Comparison of ENCODE assay signal across 28 mouse cellular contexts in genomic region chr12:70449961-70450360, GRCm38 (mm10). TPM values are rescaled to one million over a fixed set of nuclear protein-coding genes. Genes with fewer than 3 reads are reported as not detected.
DNase-seq lines count a peak whose midpoint lies in the region; ATAC-seq lines count a peak whose summit lies in the region.
"Had no signal": no experiment of that assay in that cellular context is flagged by ENCODE, and none has a peak within 500 bp of the region (broad histone marks: within the 10 kb centered on the region; RNA-seq: fewer than 3 reads in every experiment).

No protein-coding gene starts in this region.

- no peak overlapping the region for H3K4me2 ChIP-seq in liver, embryonic 12.5 days
- H3K4me2 ChIP-seq in liver, embryonic 11.5 days, result no peak overlapping the region
- no peak overlapping the region for H3K4me2 ChIP-seq in liver, embryonic 13.5 days
- H3K4me2 ChIP-seq in liver, embryonic 15.5 days, result no peak overlapping the region
- H3K4me2 ChIP-seq: embryonic facial prominence, embryonic 13.5 days; embryonic facial prominence, embryonic 15.5 days; forebrain, embryonic 12.5 days had no signal

- peaks cover 43% of the 10 kb centered on the region for H3K4me1 ChIP-seq in liver, embryonic 12.5 days
- H3K4me1 ChIP-seq in liver, embryonic 11.5 days (replicated peaks; ENCODE audit: control insufficient read depth, insufficient read depth, low read length), result peaks cover 8% of the 10 kb centered on the region
- H3K4me1 ChIP-seq in liver, embryonic 13.5 days (replicated peaks), result peaks cover 46% of the 10 kb centered on the region
- peaks cover 44% of the 10 kb centered on the region for H3K4me1 ChIP-seq in liver, embryonic 15.5 days (replicated peaks)

- H3K27me3 ChIP-seq in liver, embryonic 12.5 days (replicated peaks), result no peaks in the 10 kb centered on the region
- no peaks in the 10 kb centered on the region for H3K27me3 ChIP-seq in liver, embryonic 11.5 days (replicated peaks; ENCODE audit: control insufficient read depth, insufficient read depth, low read length)
- H3K27me3 ChIP-seq in liver, embryonic 13.5 days, result no peaks in the 10 kb centered on the region
- no peaks in the 10 kb centered on the region for H3K27me3 ChIP-seq in liver, embryonic 15.5 days
- H3K27me3 ChIP-seq: CH12.LX; embryonic facial prominence, embryonic 13.5 days; embryonic facial prominence, embryonic 15.5 days; forebrain, embryonic 12.5 days; Patski had no signal

- peak; percentile 63 for DNase-seq in heart, adult 11 months
- no peak for DNase-seq in heart, postnatal 25 days (ENCODE audit: low spot score)
- DNase-seq in liver, embryonic 11.5 days (ENCODE audit: low spot score), result no peak
- DNase-seq in liver, embryonic 13.5 days, result peak; percentile 17
- no peak for DNase-seq in thymus, postnatal 10 days (ENCODE audit: low spot score in 2 of 2)
- DNase-seq: adrenal gland, adult 8-10 months; adrenal gland, postnatal 14 days; adrenal gland, postnatal 36 days; B cell, adult 2 months; cerebellum, adult 11-12 months; cerebellum, adult 2 months; cerebellum, adult 9-10 months; cerebellum, postnatal 10 days; cerebellum, postnatal 25 days had no signal

- intact Hi-C loops in heart, postnatal 25 days (cut with DNase I), result loop anchor here (10.0 kb wide), 1 partner anchor 1085 kb away; no protein-coding TSS in a partner anchor

- H3K9me3 ChIP-seq in liver, embryonic 12.5 days (replicated peaks), result no peaks in the 10 kb centered on the region
- no peaks in the 10 kb centered on the region for H3K9me3 ChIP-seq in liver, embryonic 11.5 days (ENCODE audit: control insufficient read depth, low read length)
- H3K9me3 ChIP-seq in liver, embryonic 13.5 days (replicated peaks), result no peaks in the 10 kb centered on the region
- no peaks in the 10 kb centered on the region for H3K9me3 ChIP-seq in liver, embryonic 15.5 days (replicated peaks)
- H3K9me3 ChIP-seq: embryonic facial prominence, embryonic 13.5 days; embryonic facial prominence, embryonic 15.5 days; forebrain, embryonic 10.5 days; forebrain, embryonic 12.5 days; G1E had no signal

- no peak overlapping the region for H3K4me3 ChIP-seq in liver, embryonic 12.5 days
- H3K4me3 ChIP-seq in liver, embryonic 11.5 days (ENCODE audit: low read depth, low read length), result no peak overlapping the region
- no peak overlapping the region for H3K4me3 ChIP-seq in liver, embryonic 13.5 days (replicated peaks)
- no peak overlapping the region for H3K4me3 ChIP-seq in liver, embryonic 15.5 days (replicated peaks)
- H3K4me3 ChIP-seq: embryonic facial prominence, embryonic 13.5 days; embryonic facial prominence, embryonic 15.5 days; erythroblast, embryonic 14.5 days; forebrain, embryonic 10.5 days; forebrain, embryonic 12.5 days had no signal

- H3K27ac ChIP-seq in liver, embryonic 12.5 days, result peak overlapping the region; percentile 99
- no peak overlapping the region for H3K27ac ChIP-seq in liver, embryonic 11.5 days (ENCODE audit: low read depth, low read length)
- peak overlapping the region; percentile 98 for H3K27ac ChIP-seq in liver, embryonic 13.5 days
- H3K27ac ChIP-seq in liver, embryonic 15.5 days (replicated peaks), result peak overlapping the region; percentile 24
- H3K27ac ChIP-seq: embryonic facial prominence, embryonic 13.5 days; embryonic facial prominence, embryonic 15.5 days; forebrain, embryonic 10.5 days; forebrain, embryonic 12.5 days had no signal

- ATAC-seq in liver, embryonic 12.5 days, result no peak
- ATAC-seq in liver, embryonic 11.5 days (replicated peaks; ENCODE audit: low FRiP score), result no peak
- no peak for ATAC-seq in liver, embryonic 13.5 days (ENCODE audit: low read depth)
- no peak for ATAC-seq in liver, embryonic 15.5 days (ENCODE audit: insufficient read depth)
- ATAC-seq in megakaryocyte progenitor cell, adult 5-6 weeks (replicated peaks; ENCODE audit: poor library complexity), result no peak
- ATAC-seq: activated CD4-positive, CD25-positive, alpha-beta regulatory T cell, adult 4 months; CD4-positive, CD25-positive, alpha-beta regulatory T cell, adult 4 months; forebrain, embryonic 14.5 days; Patski had no signal

- H3K9ac ChIP-seq in liver, embryonic 12.5 days, result no peak overlapping the region
- H3K9ac ChIP-seq in liver, embryonic 11.5 days (ENCODE audit: low read depth, low read length), result no peak overlapping the region
- H3K9ac ChIP-seq in liver, embryonic 13.5 days, result peak overlapping the region; percentile 53; the same call in 1 of the 2 replicates
- no peak overlapping the region for H3K9ac ChIP-seq in liver, embryonic 15.5 days
- H3K9ac ChIP-seq: embryonic facial prominence, embryonic 13.5 days; embryonic facial prominence, embryonic 15.5 days; forebrain, embryonic 12.5 days had no signal

- peaks cover under 1% of the 10 kb centered on the region; the same call in 1 of the 2 replicates for H3K36me3 ChIP-seq in liver, embryonic 12.5 days
- H3K36me3 ChIP-seq in liver, embryonic 11.5 days (ENCODE audit: control insufficient read depth, insufficient read depth, low read length), result no peaks in the 10 kb centered on the region
- no peaks in the 10 kb centered on the region for H3K36me3 ChIP-seq in liver, embryonic 13.5 days
- H3K36me3 ChIP-seq in liver, embryonic 15.5 days (replicated peaks), result no peaks in the 10 kb centered on the region
- H3K36me3 ChIP-seq: embryonic facial prominence, embryonic 13.5 days; embryonic facial prominence, embryonic 15.5 days; forebrain, embryonic 10.5 days; forebrain, embryonic 12.5 days had no signal

RNA-seq across cellular contexts. Expression of gene Tmx1, which starts 2.9 kb away (rescaled TPM):
- 10 to 100 TPM; 42.3 to 48.2 TPM for total RNA-seq in heart, postnatal 25 days (2021)
- 134 and 139 TPM in 2 replicates for polyA plus RNA-seq in liver, embryonic 12.5 days (2016; fragmentation: Nextera tagmentation; extraction: Ambion mirVana)
- 115 and 140 TPM in 2 replicates for polyA plus RNA-seq in liver, embryonic 11.5 days (2014; fragmentation: Nextera tagmentation; extraction: Ambion mirVana)
- 136 and 164 TPM in 2 replicates for polyA plus RNA-seq in liver, embryonic 13.5 days (2015; fragmentation: Nextera tagmentation; extraction: Ambion mirVana)
- polyA plus RNA-seq in liver, embryonic 15.5 days (2015; fragmentation: Nextera tagmentation; extraction: Ambion mirVana), result 117 and 119 TPM in 2 replicates
- 50.8 and 58.2 TPM in 2 replicates for total RNA-seq in megakaryocyte progenitor cell, adult 5-6 weeks (2015)
- total RNA-seq in megakaryocyte progenitor cell, adult 5-6 weeks (2017), result 88.4 and 101 TPM in 2 replicates

Comparison
In these comparisons a context has a peak if more than half of its experiments do, and no peak if none do; other contexts are left out.
1. DNase-seq: peak in heart, adult 11 months (single experiment) and liver, embryonic 13.5 days (single experiment); none in heart, postnatal 25 days (single experiment), liver, embryonic 11.5 days (single experiment) and thymus, postnatal 10 days (0 of 2).